Mouse (Mus musculus) macrophage (primary cell): Measurements from ENCODE around the gene Etfa. TPM values are rescaled to one million over a fixed set of nuclear protein-coding genes. Genes with fewer than 3 reads are reported as not detected.

ENCODE experiments used
- H3K27ac ChIP-seq: fragments of 350-480 bp; formaldehyde crosslinking; 2 replicates; pipeline ENCODE4 v1.9.0; 2021
- H3K36me3 ChIP-seq: fragments of 350-480 bp; formaldehyde crosslinking; 2 replicates; pipeline ENCODE4 v1.9.0; 2021; ENCODE audit errors: inconsistent target
- H3K4me3 ChIP-seq: fragments of 350-480 bp; formaldehyde crosslinking; 2 replicates; pipeline ENCODE4 v1.9.0; 2021; ENCODE audit errors: inconsistent target
- H3K79me2 ChIP-seq: fragments of 350-480 bp; formaldehyde crosslinking; 2 replicates; pipeline ENCODE4 v1.9.0; 2021; ENCODE audit errors: inconsistent target
- WGBS: methylation state at CpG from one replicate; pipeline ENCODE4 v1.1.7; 2026; ENCODE audit warnings: inconsistent platforms; ENCODE audit not compliant: missing documents; 5-methylcytosine and 5-hydroxymethylcytosine counted together
- polyA plus RNA-seq: library from polyadenylated mRNA; stranded (reverse); fragments of 250-400 nt; gene quantifications from 3 replicates; pipeline ENCODE4 v1.2.4, GENCODE M21; 2018; ENCODE audit warnings: inconsistent platforms

Gene Etfa
- polyA plus RNA-seq, 1 experiment from 2014 or later: 73.4 TPM

GRCm38 (mm10) chr9:55468397-55468796 is 43.6 kb downstream of the Etfa start:
- Histone ChIP-seq H3K36me3 (peaks cover 11% of the 10 kb centered on the region), H3K79me2 (no peaks in the 10 kb centered on the region), H3K27ac (no peak overlapping the region), H3K4me3 (no peak overlapping the region)
- WGBS: 40% methylated on average over 1 of the region's 1 CpGs

- Histone ChIP-seq H3K4me3 (no peak overlapping the region), H3K36me3 (0 out of 2 replicates have a peak, but pooled peaks cover 16% of the 10 kb centered on the region), H3K27ac (no peak overlapping the region), H3K79me2 (no peaks in the 10 kb centered on the region)
- 92% methylated on average over 5 of the region's 5 CpGs for WGBS
Observed at GRCm38 (mm10) chr9:55453366-55453765, 58.7 kb downstream of the Etfa start.

GRCm38 (mm10) chr9:55452906-55453305 is 59.1 kb downstream of the Etfa start:
- H3K4me3 ChIP-seq: no peak overlapping the region
- 94% methylated on average over 1 of the region's 1 CpGs for WGBS
- 0 out of 2 replicates have a peak, but pooled peaks cover 12% of the 10 kb centered on the region for H3K36me3 ChIP-seq
- no peak overlapping the region for H3K27ac ChIP-seq
- H3K79me2 ChIP-seq: no peaks in the 10 kb centered on the region

- Histone ChIP-seq H3K27ac (no peak overlapping the region), H3K79me2 (no peaks in the 10 kb centered on the region), H3K4me3 (no peak overlapping the region), H3K36me3 (0 out of 2 replicates have a peak, but pooled peaks cover 12% of the 10 kb centered on the region)
- 98% methylated on average over 3 of the region's 3 CpGs for WGBS
Observed at GRCm38 (mm10) chr9:55451426-55451825, 60.6 kb downstream of the Etfa start.

- Histone ChIP-seq H3K79me2 (no peaks in the 10 kb centered on the region), H3K27ac (no peak overlapping the region), H3K36me3 (0 out of 2 replicates have a peak, but pooled peaks cover 6% of the 10 kb centered on the region), H3K4me3 (no peak overlapping the region)
- 93% methylated on average over 6 of the region's 6 CpGs for WGBS
Observed at GRCm38 (mm10) chr9:55450035-55450434, 62.0 kb downstream of the Etfa start.

- 100% methylated on average over 1 of the region's 1 CpGs for WGBS
- no peak overlapping the region for H3K27ac ChIP-seq
- H3K36me3 ChIP-seq: no peaks in the 10 kb centered on the region
- H3K4me3 ChIP-seq: no peak overlapping the region
- no peaks in the 10 kb centered on the region for H3K79me2 ChIP-seq
Observed at GRCm38 (mm10) chr9:55449108-55449507, 62.9 kb downstream of the Etfa start.

GRCm38 (mm10) chr9:55447509-55447908 is 64.5 kb downstream of the Etfa start:
- no peak overlapping the region for H3K27ac ChIP-seq

GRCm38 (mm10) chr9:55439206-55439780 is 72.8 kb downstream of the Etfa start:
- Histone ChIP-seq H3K36me3 (no peaks in the 10 kb centered on the region), H3K4me3 (no peak overlapping the region), H3K27ac (no peak overlapping the region), H3K79me2 (no peaks in the 10 kb centered on the region)
- 73% methylated on average over 5 of the region's 5 CpGs for WGBS

More at GRCm38 (mm10) chr9:55447509-55447908, 64.5 kb downstream of the Etfa start:
- 94% methylated on average over 4 of the region's 4 CpGs for WGBS
- H3K79me2 ChIP-seq: no peaks in the 10 kb centered on the region
- H3K4me3 ChIP-seq: no peak overlapping the region
- no peaks in the 10 kb centered on the region for H3K36me3 ChIP-seq

GRCm38 (mm10) chr9:55438433-55438832 is 73.6 kb downstream of the Etfa start:
- WGBS: 88% methylated on average over 3 of the region's 3 CpGs
- no peak overlapping the region for H3K27ac ChIP-seq
- H3K4me3 ChIP-seq: no peak overlapping the region

GRCm38 (mm10) chr9:55433875-55434274 is 78.2 kb downstream of the Etfa start:
- no peak overlapping the region for H3K27ac ChIP-seq
- no peaks in the 10 kb centered on the region for H3K36me3 ChIP-seq
- no peak overlapping the region for H3K4me3 ChIP-seq
- 87% methylated on average over 5 of the region's 5 CpGs for WGBS
- no peaks in the 10 kb centered on the region for H3K79me2 ChIP-seq

More at GRCm38 (mm10) chr9:55438433-55438832, 73.6 kb downstream of the Etfa start:
- no peaks in the 10 kb centered on the region for H3K36me3 ChIP-seq
- H3K79me2 ChIP-seq: no peaks in the 10 kb centered on the region

- H3K36me3 ChIP-seq: no peaks in the 10 kb centered on the region
- H3K4me3 ChIP-seq: no peak overlapping the region
- H3K27ac ChIP-seq: no peak overlapping the region
- no peaks in the 10 kb centered on the region for H3K79me2 ChIP-seq
- WGBS: 88% methylated on average over 14 of the region's 14 CpGs
Observed at GRCm38 (mm10) chr9:55432306-55433289, 79.4 kb downstream of the Etfa start.

GRCm38 (mm10) chr9:55430133-55430532 is 81.9 kb downstream of the Etfa start:
- no peak overlapping the region for H3K4me3 ChIP-seq
- H3K27ac ChIP-seq: no peak overlapping the region

GRCm38 (mm10) chr9:55429242-55429975 is 82.6 kb downstream of the Etfa start:
- H3K27ac ChIP-seq: no peak overlapping the region
- 38% methylated on average over 12 of the region's 12 CpGs for WGBS
- no peaks in the 10 kb centered on the region for H3K36me3 ChIP-seq
- no peaks in the 10 kb centered on the region for H3K79me2 ChIP-seq
- no peak overlapping the region for H3K4me3 ChIP-seq

More at GRCm38 (mm10) chr9:55430133-55430532, 81.9 kb downstream of the Etfa start:
- WGBS: 72% methylated on average over 19 of the region's 20 CpGs
- no peaks in the 10 kb centered on the region for H3K36me3 ChIP-seq
- H3K79me2 ChIP-seq: no peaks in the 10 kb centered on the region

- no peaks in the 10 kb centered on the region for H3K79me2 ChIP-seq
- H3K36me3 ChIP-seq: no peaks in the 10 kb centered on the region
- H3K4me3 ChIP-seq: no peak overlapping the region
- H3K27ac ChIP-seq: no peak overlapping the region
- WGBS: 82% methylated on average over 7 of the region's 7 CpGs
Observed at GRCm38 (mm10) chr9:55425271-55425810, 86.7 kb downstream of the Etfa start.
